Mouse (Mus musculus) heart, adult 2 months (tissue): ENCODE data around the gene Ppil6. TPM values are rescaled to one million over a fixed set of nuclear protein-coding genes. Genes with fewer than 3 reads are reported as not detected.

Experiments
- DNase-seq, 2 experiments: peaks; one replicate each; pipeline ENCODE4 v3.0.0; 2021
- H3K27ac ChIP-seq: fragments of 200-600 bp; 2 replicates; pipeline ENCODE4 v1.8.1; 2022
- H3K27me3 ChIP-seq: fragments of 200-500 bp; 2 replicates; pipeline ENCODE4 v1.6.1; 2012; ENCODE audit warnings: mild to moderate bottlenecking, low read length, inconsistent platforms, mixed read lengths; ENCODE audit not compliant: control insufficient read depth, insufficient read depth
- H3K36me3 ChIP-seq: fragments of 200-500 bp; 2 replicates; pipeline ENCODE4 v1.6.1; 2012; ENCODE audit warnings: low read length, inconsistent platforms; ENCODE audit not compliant: control insufficient read depth, insufficient read depth
- H3K4me1 ChIP-seq: fragments of 200-500 bp; 2 replicates; pipeline ENCODE4 v1.6.1; 2011; ENCODE audit warnings: low read length; ENCODE audit not compliant: control insufficient read depth, insufficient read depth
- H3K4me3 ChIP-seq: fragments of 200-600 bp; 2 replicates; pipeline ENCODE4 v1.8.1; 2022
- H3K79me2 ChIP-seq: fragments of 200-500 bp; replicated peaks from 2 replicates; pipeline ENCODE4 v1.6.1; 2012; ENCODE audit warnings: mild to moderate bottlenecking, inconsistent platforms, low read length, moderate library complexity, mixed read lengths; ENCODE audit not compliant: control insufficient read depth, insufficient read depth
- H3K9ac ChIP-seq: fragments of 200-500 bp; 2 replicates; pipeline ENCODE4 v1.6.1; 2012; ENCODE audit warnings: low read depth, mild to moderate bottlenecking, control low read depth, inconsistent platforms, low read length, mixed read lengths
- CTCF ChIP-seq: fragments of 200-600 bp; IDR thresholded peaks from 2 replicates; pipeline ENCODE4 v1.8.1; 2022; ENCODE audit warnings: antibody characterized with exemption, mild to moderate bottlenecking, moderate library complexity
- EP300 ChIP-seq: fragments of 200-500 bp; IDR thresholded peaks from 2 replicates; pipeline ENCODE4 v1.6.1; 2011; ENCODE audit warnings: low read depth, low read length, control low read depth; ENCODE audit not compliant: insufficient read depth
- POLR2A ChIP-seq: fragments of 200-500 bp; IDR thresholded peaks from 2 replicates; pipeline ENCODE4 v1.6.1; 2011; ENCODE audit warnings: mild to moderate bottlenecking, low read depth, low read length, control low read depth; ENCODE audit not compliant: insufficient read depth
- WGBS: fragments of 180-500 bp; shearing (Covaris S2); methylation state at CpG from one replicate; pipeline ENCODE4 v1.1.7; 2018; 5-methylcytosine and 5-hydroxymethylcytosine counted together
- intact Hi-C: fragments of 180-260 bp; cut with DNase I; formaldehyde crosslinking; loops from one replicate; pipeline ENCODE4 v1.15.1; 2025
- polyA plus RNA-seq: library from polyadenylated mRNA; depleted of rRNA; stranded (reverse); fragments of >200 nt; gene quantifications from 2 replicates; pipeline ENCODE4 v1.2.3, GENCODE M21; 2012
- total RNA-seq, 2 experiments: library from RNA; stranded (reverse); gene quantifications; 2 replicates each; pipeline ENCODE4 v1.2.3; 2021

Gene Ppil6
- total and polyA plus RNA-seq, 3 experiments: 0.59 to 1.7 (median 0.84) TPM

- DNase-seq: no peak
- H3K9ac ChIP-seq: no peak overlapping the region
- H3K36me3 ChIP-seq: no peaks in the 10 kb centered on the region
- no peaks in the 10 kb centered on the region for H3K4me1 ChIP-seq
- H3K27me3 ChIP-seq: no peaks in the 10 kb centered on the region
- TF ChIP-seq EP300: no peak
- TF ChIP-seq CTCF: no peak
- TF ChIP-seq POLR2A: no peak
- no peak overlapping the region for H3K27ac ChIP-seq
- H3K4me3 ChIP-seq: no peak overlapping the region
- H3K79me2 ChIP-seq: no peaks in the 10 kb centered on the region; the same call in 1 of the 2 replicates
- WGBS: 88% methylated on average over 7 of the region's 7 CpGs
- intact Hi-C loops: no loop called here
Measured at GRCm38 (mm10) chr10:41482446-41482845, 7.8 kb upstream of the Ppil6 start.

- H3K36me3 ChIP-seq: no peaks in the 10 kb centered on the region
- WGBS: 93% methylated on average over 16 of the region's 16 CpGs
Measured at GRCm38 (mm10) chr10:41485778-41486177, 4.5 kb upstream of the Ppil6 start.

GRCm38 (mm10) chr10:41486506-41487170 lies 3.6 kb upstream of the Ppil6 start:
- H3K9ac ChIP-seq: no peak overlapping the region
- intact Hi-C loops: no loop called here
- DNase-seq: no peak
- H3K27ac ChIP-seq: no peak overlapping the region
- TF ChIP-seq POLR2A (no peak), CTCF (no peak), EP300 (no peak)
- H3K36me3 ChIP-seq: no peaks in the 10 kb centered on the region
- H3K4me1 ChIP-seq: peaks cover 7% of the 10 kb centered on the region
- 75% methylated on average over 14 of the region's 14 CpGs for WGBS
- H3K79me2 ChIP-seq: no peaks in the 10 kb centered on the region; the same call in 1 of the 2 replicates
- H3K4me3 ChIP-seq: no peak overlapping the region
- H3K27me3 ChIP-seq: no peaks in the 10 kb centered on the region

More at GRCm38 (mm10) chr10:41485778-41486177, 4.5 kb upstream of the Ppil6 start:
- Histone ChIP-seq H3K9ac (no peak overlapping the region), H3K27me3 (no peaks in the 10 kb centered on the region), H3K79me2 (no peaks in the 10 kb centered on the region; the same call in 1 of the 2 replicates), H3K4me3 (no peak overlapping the region), H3K4me1 (peaks cover 7% of the 10 kb centered on the region), H3K27ac (no peak overlapping the region)
- intact Hi-C loops: no loop called here
- DNase-seq: no peak
- TF ChIP-seq POLR2A (no peak), EP300 (no peak), CTCF (no peak)

DNA sequence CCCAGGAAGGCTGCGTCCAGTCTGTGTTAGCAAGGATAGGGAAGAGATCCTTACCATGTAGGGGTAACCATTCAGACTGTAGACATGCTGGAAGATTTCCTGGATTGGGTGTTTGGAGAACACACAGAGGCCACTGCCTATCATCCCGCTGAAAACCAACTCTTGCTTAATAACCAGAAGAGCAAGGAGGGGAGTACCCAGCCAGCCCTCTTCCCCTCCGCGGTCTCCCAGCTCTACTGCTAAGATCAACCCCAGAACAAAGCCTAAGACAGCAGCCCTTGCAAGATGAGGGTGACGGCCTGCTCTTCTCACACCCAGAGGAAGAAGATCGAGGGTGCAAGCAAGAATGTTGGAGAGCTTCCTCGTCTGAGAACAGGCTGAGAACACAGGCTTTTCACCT lies 1.4 kb upstream of the Ppil6 start:
- 22% methylated on average over 7 of the region's 7 CpGs for whole genome bisulfite sequencing
- H3K4me1 ChIP-seq: peaks cover 7% of the 10 kb centered on the region
- no peaks in the 10 kb centered on the region for H3K27me3 ChIP-seq
- H3K79me2 ChIP-seq: no peaks in the 10 kb centered on the region; the same call in 1 of the 2 replicates
- H3K4me3 ChIP-seq: peak overlapping the region; percentile 75
- intact Hi-C loops: no loop called here
- no peak for DNase-seq
- H3K36me3 ChIP-seq: no peaks in the 10 kb centered on the region
- no peak overlapping the region for H3K27ac ChIP-seq
- TF ChIP-seq EP300 (no peak), CTCF (no peak), POLR2A (no peak)
- peak overlapping the region; percentile 78 for H3K9ac ChIP-seq

- H3K27ac ChIP-seq: peak overlapping the region; percentile 87
- no peaks in the 10 kb centered on the region for H3K27me3 ChIP-seq
- no peaks in the 10 kb centered on the region for H3K36me3 ChIP-seq
- H3K4me1 ChIP-seq: peaks cover 7% of the 10 kb centered on the region
- TF ChIP-seq CTCF: peak; percentile 37; the same call in 1 of the 2 replicates
- TF ChIP-seq POLR2A: no peak
- peak overlapping the region; percentile 75 for H3K4me3 ChIP-seq
- peak overlapping the region; percentile 78 for H3K9ac ChIP-seq
- WGBS: 20% methylated on average over 8 of the region's 8 CpGs
- intact Hi-C loops: no loop called here
- DNase-seq: peak in 1 of 2 experiments; percentile 26
- no peaks in the 10 kb centered on the region; the same call in 1 of the 2 replicates for H3K79me2 ChIP-seq
Measured at GRCm38 (mm10) chr10:41489294-41489693, 945 bp upstream of the Ppil6 start.

- intact Hi-C loops: loop anchor here (1.0 kb wide), 1 partner anchor 40 kb away; the partner anchor contains the start of gene Zbtb24
- Histone ChIP-seq H3K36me3 (no peaks in the 10 kb centered on the region), H3K9ac (peak overlapping the region; percentile 68), H3K27ac (peak overlapping the region; percentile 4; the same call in 1 of the 2 replicates), H3K79me2 (no peaks in the 10 kb centered on the region; the same call in 1 of the 2 replicates), H3K4me1 (peaks cover 7% of the 10 kb centered on the region), H3K4me3 (peak overlapping the region; percentile 75), H3K27me3 (no peaks in the 10 kb centered on the region)
- no peak for DNase-seq
- 2% methylated on average over 29 of the region's 29 CpGs for WGBS
- TF ChIP-seq CTCF (no peak), EP300 (no peak), POLR2A (no peak)
Measured at GRCm38 (mm10) chr10:41490518-41490873, 257 bp downstream of the Ppil6 start.
